Mouse (Mus musculus): ENCODE measurements at regions not wholly inside any gene's neighbourhood (a gene's known extent, or its start where the extent isn't known, plus 50 kb on each side); places are given as distances from the start of the nearest gene placed in this dataset.

DNA sequence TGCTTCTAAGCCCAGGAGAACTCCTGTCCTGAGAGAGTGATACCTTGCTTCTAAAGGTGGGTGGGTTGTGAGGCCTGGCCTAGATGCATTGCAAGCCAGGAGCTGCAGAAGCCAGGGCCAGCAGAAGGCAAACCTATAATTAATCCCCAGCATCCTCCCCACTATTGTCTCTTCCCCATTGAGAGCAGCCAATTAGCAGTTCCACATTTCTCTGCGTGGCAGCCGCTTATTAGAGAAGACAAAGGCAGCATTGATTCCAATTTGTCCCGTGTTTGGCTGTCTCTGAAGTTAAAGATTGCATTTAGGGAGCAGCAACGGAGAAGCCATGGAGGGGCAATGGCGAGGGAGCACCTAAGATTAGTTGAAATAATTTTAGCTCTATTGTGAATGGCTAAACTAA, 171.2 kb upstream of the Grik3 start:
- no peaks in the 10 kb centered on the region for H3K9me3 ChIP-seq (ENCODE audit: control insufficient read depth)
- no peaks in the 10 kb centered on the region for H3K27me3 ChIP-seq (replicated peaks; ENCODE audit: control insufficient read depth, insufficient read depth, low read length)
- H3K4me1 ChIP-seq (replicated peaks; ENCODE audit: control insufficient read depth, insufficient read depth, low read length), result no peaks in the 10 kb centered on the region
- no peaks in the 10 kb centered on the region for H3K36me3 ChIP-seq (ENCODE audit: control insufficient read depth, insufficient read depth)
- no peak overlapping the region for H3K9ac ChIP-seq (ENCODE audit: low read depth, low read length)
- H3K27ac ChIP-seq (ENCODE audit: low read depth, low read length), result no peak overlapping the region
- no peak overlapping the region for H3K4me2 ChIP-seq (replicated peaks; ENCODE audit: low read depth)
- no peak overlapping the region for H3K4me3 ChIP-seq (ENCODE audit: low read depth, low read length)
- WGBS, result 54% methylated on average over 5 of the region's 5 CpGs
- TF ChIP-seq CTCF (IDR thresholded peaks at IDR 0.05; ENCODE audit: low read depth), result no peak
- no peak for ATAC-seq

GRCm38 (mm10) chr4:125318293-125318692, 172.2 kb upstream of the Grik3 start:
- Histone ChIP-seq H3K4me1 (replicated peaks; ENCODE audit: control insufficient read depth, insufficient read depth, low read length) (no peaks in the 10 kb centered on the region), H3K9ac (ENCODE audit: low read depth, low read length) (no peak overlapping the region), H3K36me3 (ENCODE audit: control insufficient read depth, insufficient read depth) (no peaks in the 10 kb centered on the region), H3K27me3 (replicated peaks; ENCODE audit: control insufficient read depth, insufficient read depth, low read length) (no peaks in the 10 kb centered on the region), H3K4me3 (ENCODE audit: low read depth, low read length) (no peak overlapping the region), H3K9me3 (ENCODE audit: control insufficient read depth) (no peaks in the 10 kb centered on the region), H3K27ac (ENCODE audit: low read depth, low read length) (no peak overlapping the region), H3K4me2 (replicated peaks; ENCODE audit: low read depth) (no peak overlapping the region)
- no peak for ATAC-seq
- no peak for TF ChIP-seq CTCF (IDR thresholded peaks at IDR 0.05; ENCODE audit: low read depth)
- 43% methylated on average over 8 of the region's 8 CpGs for WGBS

DNA sequence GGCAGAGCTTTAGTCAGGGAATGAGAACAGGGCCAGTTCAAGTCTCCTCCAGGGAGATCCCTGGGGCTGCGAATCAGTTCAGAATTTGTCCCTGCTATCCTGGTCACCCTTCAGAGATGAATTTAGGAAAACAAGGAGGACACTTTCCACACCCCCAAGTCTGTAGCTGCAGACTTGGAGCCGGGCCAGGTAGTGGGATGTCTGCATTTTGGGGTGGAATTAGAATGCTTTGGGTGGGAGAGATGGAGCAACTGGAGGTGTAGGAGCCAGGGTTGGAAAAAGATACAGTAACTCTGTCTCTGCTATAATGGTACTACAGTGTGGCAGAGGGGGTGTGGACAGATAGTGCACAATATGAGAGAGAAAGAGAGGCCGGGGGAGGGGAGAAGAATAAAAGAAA, 173.6 kb upstream of the Grik3 start:
- no peak for ATAC-seq
- H3K9ac ChIP-seq (ENCODE audit: low read depth, low read length), result no peak overlapping the region
- H3K36me3 ChIP-seq (ENCODE audit: control insufficient read depth, insufficient read depth), result no peaks in the 10 kb centered on the region
- H3K9me3 ChIP-seq (ENCODE audit: control insufficient read depth), result no peaks in the 10 kb centered on the region
- no peak overlapping the region for H3K4me2 ChIP-seq (replicated peaks; ENCODE audit: low read depth)
- no peak overlapping the region for H3K4me3 ChIP-seq (ENCODE audit: low read depth, low read length)
- 75% methylated on average over 3 of the region's 3 CpGs for whole genome bisulfite sequencing
- no peaks in the 10 kb centered on the region for H3K27me3 ChIP-seq (replicated peaks; ENCODE audit: control insufficient read depth, insufficient read depth, low read length)
- no peak for TF ChIP-seq CTCF (IDR thresholded peaks at IDR 0.05; ENCODE audit: low read depth)
- no peaks in the 10 kb centered on the region for H3K4me1 ChIP-seq (replicated peaks; ENCODE audit: control insufficient read depth, insufficient read depth, low read length)
- no peak overlapping the region for H3K27ac ChIP-seq (ENCODE audit: low read depth, low read length)

DNA sequence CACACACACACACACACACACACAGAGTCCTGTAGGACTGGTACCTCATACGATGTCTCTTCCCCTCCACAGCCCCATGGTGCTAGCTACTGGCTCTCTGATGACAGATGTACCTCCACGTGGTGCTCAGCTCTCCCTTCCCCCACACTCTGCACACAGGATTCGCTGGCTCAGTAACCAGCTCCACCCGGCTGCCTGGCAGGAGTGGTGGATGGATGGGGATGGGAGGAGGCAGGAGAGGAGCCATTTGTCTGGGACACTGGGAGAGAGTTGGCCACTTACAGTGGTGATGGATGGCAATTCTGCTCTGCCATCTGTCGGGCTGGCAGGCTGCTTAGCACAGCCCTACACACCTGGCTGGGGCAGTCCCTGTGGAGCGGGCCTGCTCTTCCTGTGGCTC, 174.7 kb upstream of the Grik3 start:
- ATAC-seq, result no peak
- H3K27ac ChIP-seq (ENCODE audit: low read depth, low read length), result no peak overlapping the region
- H3K4me3 ChIP-seq (ENCODE audit: low read depth, low read length), result no peak overlapping the region
- no peaks in the 10 kb centered on the region for H3K27me3 ChIP-seq (replicated peaks; ENCODE audit: control insufficient read depth, insufficient read depth, low read length)
- H3K4me2 ChIP-seq (replicated peaks; ENCODE audit: low read depth), result no peak overlapping the region
- no peak for TF ChIP-seq CTCF (IDR thresholded peaks at IDR 0.05; ENCODE audit: low read depth)
- no peaks in the 10 kb centered on the region for H3K4me1 ChIP-seq (replicated peaks; ENCODE audit: control insufficient read depth, insufficient read depth, low read length)
- H3K9me3 ChIP-seq (ENCODE audit: control insufficient read depth), result no peaks in the 10 kb centered on the region
- H3K36me3 ChIP-seq (ENCODE audit: control insufficient read depth, insufficient read depth), result no peaks in the 10 kb centered on the region
- H3K9ac ChIP-seq (ENCODE audit: low read depth, low read length), result no peak overlapping the region
- 20% methylated on average over 6 of the region's 6 CpGs for WGBS

GRCm38 (mm10) chr4:125313892-125314291, 176.6 kb upstream of the Grik3 start:
- no peaks in the 10 kb centered on the region for H3K4me1 ChIP-seq (replicated peaks; ENCODE audit: control insufficient read depth, insufficient read depth, low read length)
- no peak overlapping the region for H3K4me2 ChIP-seq (replicated peaks; ENCODE audit: low read depth)
- no peaks in the 10 kb centered on the region for H3K36me3 ChIP-seq (ENCODE audit: control insufficient read depth, insufficient read depth)
- H3K9ac ChIP-seq (ENCODE audit: low read depth, low read length), result no peak overlapping the region
- no peak overlapping the region for H3K4me3 ChIP-seq (ENCODE audit: low read depth, low read length)
- no peaks in the 10 kb centered on the region for H3K27me3 ChIP-seq (replicated peaks; ENCODE audit: control insufficient read depth, insufficient read depth, low read length)
- WGBS, result 83% methylated on average over 3 of the region's 3 CpGs
- no peak for ATAC-seq
- TF ChIP-seq CTCF (IDR thresholded peaks at IDR 0.05; ENCODE audit: low read depth), result no peak
- no peak overlapping the region for H3K27ac ChIP-seq (ENCODE audit: low read depth, low read length)
- no peaks in the 10 kb centered on the region for H3K9me3 ChIP-seq (ENCODE audit: control insufficient read depth)

- no peak for ATAC-seq
- WGBS, result 10% methylated on average over 11 of the region's 11 CpGs
These were observed 177.2 kb upstream of the Grik3 start for GRCm38 (mm10) chr4:125313252-125313651.

DNA sequence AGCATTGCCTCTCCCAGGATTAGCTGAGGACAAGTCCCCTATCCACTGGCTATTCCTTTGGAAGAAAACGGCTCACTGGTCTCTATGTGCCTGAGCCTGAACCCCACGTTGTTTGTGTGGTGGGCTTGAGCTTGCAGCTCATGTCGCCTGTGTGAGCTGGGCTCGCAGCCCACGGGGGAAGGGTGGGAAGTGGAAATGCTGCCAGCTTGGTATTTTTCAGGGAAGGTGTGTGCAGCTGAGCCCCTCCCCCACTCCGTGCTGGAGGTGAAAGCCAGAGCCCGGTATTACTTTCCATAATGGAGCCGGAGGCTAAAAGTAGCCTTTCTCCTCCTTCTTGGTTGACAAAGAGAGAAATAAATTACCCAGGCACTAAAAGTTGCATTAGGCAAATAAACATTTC, 180.5 kb upstream of the Zc3h12a start:
- Histone ChIP-seq H3K27me3 (replicated peaks; ENCODE audit: control insufficient read depth, insufficient read depth, low read length) (no peaks in the 10 kb centered on the region), H3K36me3 (ENCODE audit: control insufficient read depth, insufficient read depth) (no peaks in the 10 kb centered on the region), H3K4me1 (replicated peaks; ENCODE audit: control insufficient read depth, insufficient read depth, low read length) (no peaks in the 10 kb centered on the region), H3K4me2 (replicated peaks; ENCODE audit: low read depth) (no peak overlapping the region), H3K4me3 (ENCODE audit: low read depth, low read length) (no peak overlapping the region), H3K9ac (ENCODE audit: low read depth, low read length) (no peak overlapping the region), H3K9me3 (ENCODE audit: control insufficient read depth) (no peaks in the 10 kb centered on the region), H3K27ac (ENCODE audit: low read depth, low read length) (no peak overlapping the region)
- 33% methylated on average over 8 of the region's 8 CpGs for WGBS
- no peak for TF ChIP-seq CTCF (IDR thresholded peaks at IDR 0.05; ENCODE audit: low read depth)
- ATAC-seq, result no peak

More at GRCm38 (mm10) chr4:125313252-125313651, 177.2 kb upstream of the Grik3 start:
- Histone ChIP-seq H3K9ac (ENCODE audit: low read depth, low read length) (no peak overlapping the region), H3K27me3 (replicated peaks; ENCODE audit: control insufficient read depth, insufficient read depth, low read length) (no peaks in the 10 kb centered on the region), H3K4me3 (ENCODE audit: low read depth, low read length) (no peak overlapping the region), H3K36me3 (ENCODE audit: control insufficient read depth, insufficient read depth) (no peaks in the 10 kb centered on the region), H3K27ac (ENCODE audit: low read depth, low read length) (no peak overlapping the region), H3K4me1 (replicated peaks; ENCODE audit: control insufficient read depth, insufficient read depth, low read length) (no peaks in the 10 kb centered on the region), H3K4me2 (replicated peaks; ENCODE audit: low read depth) (no peak overlapping the region), H3K9me3 (ENCODE audit: control insufficient read depth) (no peaks in the 10 kb centered on the region)
- TF ChIP-seq CTCF (IDR thresholded peaks at IDR 0.05; ENCODE audit: low read depth), result no peak
